Mouse (Mus musculus) heart, postnatal 0 days (tissue): ENCODE results near the gene 1600014C10Rik. TPM values are rescaled to one million over a fixed set of nuclear protein-coding genes. Genes with fewer than 3 reads are reported as not detected.

Source experiments
- ATAC-seq: fragments of 200-750 bp; cut with Nextera tagmentation; 2 replicates; pipeline ENCODE4 v1.8.0; 2017; ENCODE audit warnings: low read depth, moderate number of reproducible peaks, moderate library complexity; ENCODE audit not compliant: insufficient read depth
- DNase-seq: peaks from one replicate; pipeline ENCODE4 v3.0.0-alpha.2; 2016; ENCODE audit warnings: low spot score
- H3K27ac ChIP-seq: fragments of 300-500 bp; sonication (generic); 2 replicates; pipeline ENCODE4 v1.5.1; 2014; ENCODE audit warnings: low read depth, mild to moderate bottlenecking
- H3K27me3 ChIP-seq: fragments of 300-500 bp; sonication (generic); 2 replicates; pipeline ENCODE4 v1.6.1; 2014; ENCODE audit warnings: low read length, mixed read lengths; ENCODE audit not compliant: control insufficient read depth, insufficient read depth
- H3K36me3 ChIP-seq: fragments of 300-500 bp; sonication (generic); replicated peaks from 2 replicates; pipeline ENCODE4 v1.6.1; 2014; ENCODE audit warnings: low read length, mixed read lengths; ENCODE audit not compliant: control insufficient read depth, insufficient read depth
- H3K4me1 ChIP-seq: fragments of 300-500 bp; sonication (generic); 2 replicates; pipeline ENCODE4 v1.6.1; 2014; ENCODE audit warnings: antibody characterized with exemption; ENCODE audit not compliant: control insufficient read depth, insufficient read depth
- H3K4me2 ChIP-seq: fragments of 300-500 bp; sonication (generic); 2 replicates; pipeline ENCODE4 v1.6.1; 2014; ENCODE audit warnings: low read depth, mild to moderate bottlenecking, low read length, moderate library complexity
- H3K4me3 ChIP-seq: fragments of 300-500 bp; sonication (generic); 2 replicates; pipeline ENCODE4 v1.5.1; 2014; ENCODE audit warnings: low read depth, low read length
- H3K9ac ChIP-seq: fragments of 300-500 bp; sonication (generic); replicated peaks from 2 replicates; pipeline ENCODE4 v1.6.1; 2014; ENCODE audit warnings: low read depth, low read length, mixed read lengths
- H3K9me3 ChIP-seq: fragments of 300-500 bp; sonication (generic); replicated peaks from 2 replicates; pipeline ENCODE4 v1.6.1; 2016; ENCODE audit warnings: low read length; ENCODE audit not compliant: control insufficient read depth
- CTCF ChIP-seq: IDR thresholded peaks from 2 replicates; pipeline ENCODE4 v1.5.1; 2016; ENCODE audit warnings: antibody characterized with exemption, control low read depth, low read depth
- EP300 ChIP-seq: IDR thresholded peaks from 2 replicates; pipeline ENCODE4 v1.6.1; 2016; ENCODE audit warnings: antibody characterized with exemption, low read depth
- WGBS: fragments of 180-500 bp; shearing (Covaris S2); extraction: QIAGEN DNeasy Blood & Tissue Kit; methylation state at CpG from one replicate; pipeline ENCODE4 v1.1.7; 2014; 5-methylcytosine and 5-hydroxymethylcytosine counted together
- polyA plus RNA-seq: library from polyadenylated mRNA; unstranded; fragments of >200 nt; fragmentation: Nextera tagmentation; extraction: Ambion mirVana; gene quantifications from 2 replicates; pipeline ENCODE4 v1.2.1, GENCODE M21; 2015
- total RNA-seq: library from RNA; depleted of rRNA; stranded (reverse); fragments of >200 nt; gene quantifications from 2 replicates; pipeline ENCODE4 v1.2.3, GENCODE M21; 2014; ENCODE audit warnings: low replicate concordance

1600014C10Rik gene
- total and polyA plus RNA-seq, 2 experiments from 2014 or later: 15.9 to 16.5 TPM

DNA sequence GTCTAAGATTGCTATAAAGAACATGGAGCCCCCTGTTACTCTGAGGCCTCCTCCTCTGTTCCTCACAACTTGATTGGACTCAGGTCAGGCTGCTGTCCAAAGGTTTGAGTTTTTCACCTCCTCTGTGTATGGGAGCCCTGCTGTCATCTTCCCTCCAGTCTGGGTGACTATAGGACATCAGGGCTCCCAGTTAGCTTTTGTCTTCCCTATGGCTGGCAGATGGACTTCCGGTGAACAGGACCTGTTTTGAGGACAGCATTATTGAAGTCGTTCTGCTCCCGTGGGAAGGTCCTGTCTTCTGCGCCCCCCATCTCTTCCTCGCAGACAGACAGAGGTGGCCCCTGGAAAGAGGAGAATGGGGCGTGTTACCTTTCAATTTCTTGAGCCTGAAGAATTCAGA, 1.8 kb downstream of the 1600014C10Rik start:
- ATAC-seq: no peak
- TF ChIP-seq CTCF (no peak), EP300 (no peak)

GRCm38 (mm10) chr7:38186861-38187260, 3.8 kb downstream of the 1600014C10Rik start:
- Histone ChIP-seq H3K9me3 (no peaks in the 10 kb centered on the region), H3K4me3 (no peak overlapping the region), H3K27me3 (no peaks in the 10 kb centered on the region), H3K36me3 (peaks cover 20% of the 10 kb centered on the region), H3K4me2 (no peak overlapping the region), H3K4me1 (peaks cover 10% of the 10 kb centered on the region), H3K27ac (no peak overlapping the region), H3K9ac (no peak overlapping the region)
- no peak for TF ChIP-seq EP300
- no peak for TF ChIP-seq CTCF
- no peak for ATAC-seq
- no peak for DNase-seq
- WGBS: 60% methylated on average over 4 of the region's 4 CpGs

More for the DNA sequence above, 1.8 kb downstream of the 1600014C10Rik start:
- H3K4me2 ChIP-seq: peak overlapping the region; percentile 89; the same call in 1 of the 2 replicates
- no peaks in the 10 kb centered on the region for H3K9me3 ChIP-seq
- no peak for DNase-seq
- no peak overlapping the region for H3K9ac ChIP-seq
- no peak overlapping the region for H3K4me3 ChIP-seq
- no peak overlapping the region for H3K27ac ChIP-seq
- peaks cover 10% of the 10 kb centered on the region for H3K4me1 ChIP-seq
- no peaks in the 10 kb centered on the region for H3K27me3 ChIP-seq
- WGBS: 86% methylated on average over 6 of the region's 6 CpGs
- H3K36me3 ChIP-seq: peaks cover 12% of the 10 kb centered on the region; the same call in 1 of the 2 replicates

DNA sequence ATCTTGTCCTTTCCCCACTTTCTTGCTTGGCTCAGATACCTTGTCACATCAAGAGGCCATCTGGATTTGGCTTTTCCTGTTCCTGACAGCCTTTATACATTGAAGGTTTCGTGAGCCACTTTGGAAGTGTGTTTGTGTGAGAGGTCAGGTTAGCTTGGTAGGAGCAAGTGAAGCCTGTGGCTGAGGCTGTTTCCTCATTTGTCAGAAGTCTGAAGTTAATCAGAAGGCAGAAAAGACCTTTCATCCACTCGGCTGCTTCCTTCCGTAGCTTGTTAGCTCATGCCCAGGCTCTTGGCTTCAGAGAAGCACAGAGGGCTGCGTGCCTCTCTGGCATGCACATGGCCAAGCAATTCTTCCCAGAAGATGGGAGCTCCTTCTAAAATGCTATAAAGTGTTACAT, 4.8 kb downstream of the 1600014C10Rik start:
- no peak overlapping the region for H3K27ac ChIP-seq
- peaks cover 20% of the 10 kb centered on the region for H3K36me3 ChIP-seq
- no peak for TF ChIP-seq CTCF
- H3K4me2 ChIP-seq: no peak overlapping the region
- H3K9ac ChIP-seq: no peak overlapping the region
- H3K27me3 ChIP-seq: no peaks in the 10 kb centered on the region
- ATAC-seq (no peak), DNase-seq (no peak)
- peaks cover 10% of the 10 kb centered on the region for H3K4me1 ChIP-seq
- no peak overlapping the region for H3K4me3 ChIP-seq
- H3K9me3 ChIP-seq: no peaks in the 10 kb centered on the region
- 77% methylated on average over 4 of the region's 4 CpGs for WGBS

DNA sequence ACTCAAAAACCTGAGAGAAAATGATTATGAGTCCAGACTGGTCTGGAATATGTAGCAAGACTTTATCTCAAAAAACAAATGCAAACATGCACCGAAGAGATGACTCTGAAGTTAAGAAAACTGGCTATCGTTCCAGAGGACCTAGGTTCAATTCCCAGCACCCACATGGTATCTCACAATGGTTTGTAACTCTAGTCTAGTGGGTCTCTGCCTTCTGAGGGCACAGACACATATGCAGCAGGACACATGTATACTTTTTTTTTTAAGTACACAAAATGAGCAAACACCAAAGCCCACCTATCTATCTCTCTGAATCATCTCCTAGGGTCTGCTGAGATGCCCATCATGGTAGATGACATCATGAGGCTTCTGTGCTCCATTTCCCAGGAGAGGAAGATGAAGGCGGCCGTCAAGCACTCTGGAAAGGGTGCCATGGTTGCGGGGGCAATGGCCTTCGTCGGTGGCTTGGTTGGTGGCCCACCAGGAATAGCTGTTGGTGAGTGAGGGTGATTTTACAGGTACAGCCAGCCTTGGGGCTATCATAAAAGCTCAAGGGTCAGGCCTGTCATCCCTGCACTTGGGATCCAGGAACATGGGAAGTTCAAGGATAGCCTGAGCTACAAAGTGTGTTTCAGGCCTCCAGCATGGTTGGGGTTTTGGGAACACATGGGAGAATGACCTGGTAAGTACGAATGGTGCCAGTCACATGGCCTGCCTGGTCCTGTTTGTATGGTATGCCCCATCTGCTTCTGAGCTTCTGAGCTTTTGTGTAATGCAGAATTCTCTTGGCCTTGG, 5.5 kb downstream of the 1600014C10Rik start:
- no peak overlapping the region for H3K9ac ChIP-seq
- no peaks in the 10 kb centered on the region for H3K27me3 ChIP-seq
- H3K4me1 ChIP-seq: peaks cover 6% of the 10 kb centered on the region; the same call in 1 of the 2 replicates
- WGBS: 93% methylated on average over 8 of the region's 8 CpGs
- peak overlapping the region; percentile 59; the same call in 1 of the 2 replicates for H3K27ac ChIP-seq
- H3K9me3 ChIP-seq: no peaks in the 10 kb centered on the region
- H3K4me2 ChIP-seq: no peak overlapping the region
- peaks cover 20% of the 10 kb centered on the region for H3K36me3 ChIP-seq
- ATAC-seq: no peak
- DNase-seq: no peak
- H3K4me3 ChIP-seq: no peak overlapping the region
- TF ChIP-seq EP300 (no peak), CTCF (no peak)

DNA sequence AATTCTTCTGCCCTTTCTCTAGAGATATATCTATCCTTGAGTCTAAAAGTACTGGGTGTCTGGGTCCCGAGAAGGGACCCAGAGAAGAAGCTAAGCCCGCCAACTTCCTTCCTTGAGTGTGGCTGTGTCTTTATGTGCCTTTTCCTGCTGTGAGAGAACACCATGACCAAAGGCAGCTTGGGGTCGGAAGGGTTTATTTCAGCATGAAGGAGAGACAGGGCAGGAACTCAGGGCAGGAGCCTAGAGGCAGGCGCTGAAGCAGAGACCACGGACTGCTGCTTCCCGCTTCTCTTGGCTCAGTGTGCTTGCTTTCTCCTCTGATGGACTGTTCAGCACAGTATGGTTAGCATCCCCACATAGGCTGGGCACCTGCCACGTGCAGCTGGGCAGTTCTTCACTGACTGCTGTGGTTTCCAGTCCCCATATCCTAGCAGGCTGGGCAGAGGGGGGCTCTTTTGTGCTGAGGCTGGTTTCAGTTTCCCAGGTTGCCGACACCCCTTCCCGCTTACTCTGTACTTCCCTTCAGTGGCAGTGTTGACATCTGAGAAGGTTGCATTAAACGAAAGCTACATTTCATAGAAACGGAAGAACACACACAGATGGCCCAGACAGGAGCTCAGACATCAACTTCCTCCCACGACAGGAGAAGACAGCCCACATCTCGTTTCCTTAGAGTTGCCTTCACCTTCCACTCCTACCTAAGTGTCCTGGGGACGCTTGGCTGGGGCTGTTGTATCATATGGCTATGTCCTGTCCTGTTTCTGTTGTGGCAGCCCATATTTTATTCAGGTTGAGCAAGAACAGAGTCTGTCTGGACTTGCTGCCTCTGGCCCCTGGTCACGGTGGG, 6.3 kb downstream of the 1600014C10Rik start:
- peak overlapping the region; percentile 12; the same call in 1 of the 2 replicates for H3K4me2 ChIP-seq
- no peak for TF ChIP-seq EP300
- TF ChIP-seq CTCF: no peak
- peak overlapping the region; percentile 59; the same call in 1 of the 2 replicates for H3K27ac ChIP-seq
- ATAC-seq (no peak), DNase-seq (no peak)
- H3K9me3 ChIP-seq: no peaks in the 10 kb centered on the region
- H3K27me3 ChIP-seq: no peaks in the 10 kb centered on the region
- peaks cover 20% of the 10 kb centered on the region for H3K36me3 ChIP-seq
- no peak overlapping the region for H3K9ac ChIP-seq
- H3K4me1 ChIP-seq: peaks cover 2% of the 10 kb centered on the region; the same call in 1 of the 2 replicates
- 67% methylated on average over 15 of the region's 15 CpGs for WGBS
- H3K4me3 ChIP-seq: no peak overlapping the region
